Mouse (Mus musculus): ENCODE results near the gene Fadd. TPM values are rescaled to one million over a fixed set of nuclear protein-coding genes. Genes with fewer than 3 reads are reported as not detected.

Fadd gene
- polyA plus RNA-seq, 1 experiment = 2.6 TPM

DNA sequence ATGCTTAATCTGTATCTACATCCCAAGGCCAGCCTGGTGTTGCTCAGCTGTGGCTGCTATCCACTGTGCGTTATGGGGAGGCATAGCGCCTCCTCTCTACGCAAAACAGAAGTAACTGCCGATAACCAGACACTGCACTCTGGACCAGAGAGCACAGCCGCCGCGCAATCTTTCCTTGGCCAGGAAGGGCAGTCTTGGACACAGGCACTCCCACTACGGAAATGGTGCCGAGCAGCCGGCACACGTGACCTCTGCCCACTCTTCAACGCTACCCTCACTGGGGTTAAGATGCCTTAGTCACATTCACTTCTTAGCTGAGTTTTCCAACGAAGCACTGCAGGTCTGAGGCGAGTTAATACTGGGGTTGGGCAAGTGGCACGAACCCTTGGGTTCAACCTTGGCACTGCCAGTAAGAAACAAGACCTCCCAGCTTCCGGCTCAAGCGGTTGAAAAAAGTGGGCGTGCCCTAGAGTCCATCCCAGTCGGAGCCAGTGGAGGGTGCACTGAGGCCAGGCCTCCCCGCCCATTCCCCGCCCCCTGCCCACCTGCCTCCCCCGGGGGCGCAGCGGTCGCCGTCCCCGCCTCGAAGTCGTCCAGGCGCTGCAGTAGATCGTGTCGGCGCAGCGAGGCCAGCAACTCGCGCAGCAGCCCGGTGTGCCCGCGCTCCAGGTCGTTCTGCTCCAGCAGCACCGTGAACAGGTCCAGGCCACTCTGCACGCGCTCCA, 542 bp downstream of the Fadd start:
- peak; percentile 43 to 53 for DNase-seq (ENCODE audit: extremely low spot score in 1 of 2, low spot score in 1 of 2)

DNA sequence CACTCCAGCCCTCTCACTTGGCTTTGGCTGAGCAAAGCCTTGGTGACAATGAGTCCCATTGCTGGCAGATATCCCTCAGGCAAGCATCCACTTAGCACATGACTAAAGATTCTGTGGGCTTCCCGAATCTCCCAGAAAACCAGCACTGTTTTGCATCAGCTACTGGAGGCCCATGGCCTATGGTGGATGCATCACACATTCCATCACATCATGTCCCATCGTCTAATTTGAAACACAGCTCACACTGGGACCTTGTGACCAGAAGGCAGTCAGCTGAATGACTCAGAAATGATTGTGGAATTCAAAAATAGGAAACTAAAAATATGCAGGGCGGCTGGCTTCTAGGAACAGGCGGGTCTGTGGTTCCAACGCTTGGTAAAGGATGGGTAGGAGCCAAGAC, 4.4 kb downstream of the Fadd start:
- peak; percentile 37 to 49 for DNase-seq (ENCODE audit: extremely low spot score in 1 of 2, low spot score in 1 of 2)

DNA sequence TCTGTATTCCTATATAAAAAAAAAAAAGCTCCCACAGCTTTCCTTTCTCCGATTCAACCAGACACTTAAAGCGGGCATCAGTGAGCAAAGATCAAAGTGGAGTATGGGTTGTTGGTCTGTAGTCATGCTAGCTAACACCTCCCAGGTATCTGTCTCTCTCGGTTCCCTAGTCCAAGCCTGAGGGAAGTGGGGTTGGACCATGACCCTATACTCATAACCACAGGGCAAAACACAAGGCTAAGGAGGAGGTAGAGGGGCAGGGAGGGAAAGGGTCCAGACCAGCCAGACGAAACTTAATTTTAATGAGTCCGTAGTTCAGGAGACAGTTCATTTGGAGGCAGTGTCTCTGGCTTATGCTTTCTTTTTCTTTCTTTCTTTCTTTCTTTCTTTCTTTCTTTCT, 10.0 kb downstream of the Fadd start:
- DNase-seq (ENCODE audit: extremely low spot score in 1 of 2, low spot score in 1 of 2) = no peak

DNA sequence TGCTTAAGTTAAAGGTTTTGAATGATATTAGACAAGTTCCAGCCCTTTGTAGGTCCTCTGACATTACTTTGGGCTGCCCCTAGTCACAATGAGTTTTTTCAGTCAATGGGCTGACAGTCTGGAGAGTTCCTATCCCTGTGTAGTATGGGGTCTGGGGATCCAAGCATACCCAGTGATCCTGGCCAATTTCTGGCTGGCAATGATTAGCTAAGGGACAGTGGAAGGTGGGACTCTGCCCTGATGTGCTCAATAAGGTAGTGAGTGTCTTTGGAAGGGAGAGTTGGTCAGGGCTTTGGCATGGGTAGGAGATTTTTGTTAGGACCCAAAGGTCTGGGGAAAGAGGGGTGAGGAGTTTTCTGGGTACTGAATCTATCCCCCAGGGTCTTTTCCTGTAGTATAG, 10.7 kb downstream of the Fadd start:
- DNase-seq (ENCODE audit: extremely low spot score in 1 of 2, low spot score in 1 of 2) = no peak

DNA sequence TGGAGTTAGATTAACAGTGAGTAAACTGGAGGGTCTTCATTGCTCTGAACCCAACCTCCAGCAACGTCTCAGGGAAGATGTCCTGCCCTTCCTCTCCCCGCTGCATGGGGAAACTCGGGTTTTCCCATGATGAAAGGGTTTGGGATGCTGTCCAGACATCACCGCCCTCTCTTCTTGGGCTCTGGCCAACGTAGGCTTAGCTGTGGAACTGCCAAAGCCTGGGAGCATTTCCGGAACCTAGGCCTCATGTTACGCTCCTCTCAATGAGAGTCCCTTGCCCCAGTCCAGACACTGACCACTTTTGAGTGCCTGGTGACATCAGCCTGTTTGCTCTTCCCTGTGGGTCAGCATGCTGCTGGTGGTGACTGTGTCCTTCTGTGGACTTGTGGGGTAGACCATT, 12.8 kb downstream of the Fadd start:
- peak in 1 of 2 experiments; percentile 52 for DNase-seq (ENCODE audit: extremely low spot score in 1 of 2, low spot score in 1 of 2)

DNA sequence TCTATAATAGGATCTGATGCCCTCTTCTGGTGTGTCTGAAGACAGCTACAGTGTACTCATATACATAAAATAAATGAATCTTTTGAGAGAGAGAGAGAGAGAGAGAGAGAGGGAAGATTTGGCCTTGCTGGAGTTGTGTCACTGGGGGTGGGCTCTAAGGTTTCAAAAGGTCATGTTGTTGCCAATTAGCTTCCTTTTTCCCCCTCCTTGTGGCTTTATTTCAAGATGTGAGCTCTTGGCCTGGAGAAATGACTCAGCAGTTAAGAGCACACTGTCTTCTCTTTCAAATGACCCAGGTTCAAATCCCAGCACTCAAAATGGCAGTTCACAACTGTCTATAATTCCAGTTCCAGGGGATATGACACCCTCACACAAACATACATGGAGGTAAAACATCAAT, 14.2 kb downstream of the Fadd start:
- DNase-seq (ENCODE audit: extremely low spot score in 1 of 2, low spot score in 1 of 2) = no peak

DNA sequence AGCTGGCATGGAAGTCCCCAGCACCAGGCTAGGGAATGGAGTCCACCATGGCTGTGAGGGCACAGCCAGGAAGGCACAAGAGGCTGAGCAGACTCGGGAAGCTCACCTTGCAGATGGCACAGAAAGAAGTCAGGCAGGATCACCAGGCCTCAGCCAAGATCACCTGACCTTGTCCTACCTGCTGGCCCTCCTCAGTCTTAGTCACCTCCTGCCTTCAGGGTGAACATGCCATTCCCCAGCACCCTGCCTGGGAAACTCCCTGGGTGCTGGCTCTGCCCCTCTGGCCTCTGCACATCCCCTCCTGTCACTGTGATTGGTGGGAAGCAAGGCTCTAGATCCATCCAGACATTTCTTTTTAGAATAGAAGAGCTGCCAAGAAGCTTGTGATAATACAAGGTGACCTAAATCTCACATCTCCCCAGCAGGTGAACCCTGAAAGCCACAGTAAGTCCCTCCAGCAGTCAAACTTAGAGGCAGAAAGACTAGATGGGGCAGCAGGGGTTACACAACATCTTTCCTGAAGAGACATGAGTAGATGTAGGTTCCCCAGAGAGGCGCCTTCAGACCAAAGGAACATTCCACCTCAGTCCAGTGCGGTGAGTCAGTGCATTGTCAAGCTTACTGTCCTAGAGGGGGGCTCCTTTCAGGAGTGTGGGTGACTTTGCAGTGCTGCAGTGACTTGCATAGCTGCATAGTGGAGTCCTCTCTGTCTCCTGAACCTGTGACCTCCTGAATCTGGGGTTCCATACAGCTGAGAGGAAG, 15.2 kb downstream of the Fadd start:
- no peak for DNase-seq (ENCODE audit: extremely low spot score in 1 of 2, low spot score in 1 of 2)

DNA sequence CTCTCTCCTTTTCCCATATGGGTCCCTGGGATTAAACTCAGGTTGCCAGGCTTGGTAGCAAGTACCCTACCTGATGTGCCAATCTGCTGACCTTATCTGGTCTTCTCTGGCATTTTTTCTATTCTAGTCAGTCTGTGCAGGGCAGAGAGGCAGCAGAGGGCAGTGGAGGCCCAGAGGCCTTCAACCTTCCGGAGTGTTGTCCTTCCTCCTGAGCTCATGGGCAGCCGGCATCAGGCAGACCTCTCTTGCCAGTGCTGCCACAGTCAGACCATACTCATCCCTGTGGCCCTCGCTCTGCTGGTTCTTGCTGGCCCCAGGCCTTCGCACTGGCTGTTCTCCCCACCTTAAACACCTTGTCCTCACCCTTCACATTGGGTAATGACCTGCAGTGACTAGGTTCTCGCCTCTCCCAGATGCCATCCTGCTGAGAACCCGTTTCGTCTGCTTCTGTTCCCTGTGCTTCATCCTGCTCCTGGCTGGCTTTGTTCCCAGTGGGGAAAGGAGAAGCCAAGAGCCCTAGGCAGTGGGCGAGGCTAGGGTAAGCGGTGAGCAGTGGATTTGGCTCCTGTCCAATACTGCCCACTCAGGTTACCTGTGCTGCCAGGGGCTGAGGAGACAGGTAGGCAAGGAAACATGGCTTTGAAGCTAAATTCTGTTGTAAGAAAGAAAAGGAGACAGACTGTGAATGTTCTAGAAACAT, 18.7 kb downstream of the Fadd start:
- no peak for DNase-seq (ENCODE audit: extremely low spot score in 1 of 2, low spot score in 1 of 2)

DNA sequence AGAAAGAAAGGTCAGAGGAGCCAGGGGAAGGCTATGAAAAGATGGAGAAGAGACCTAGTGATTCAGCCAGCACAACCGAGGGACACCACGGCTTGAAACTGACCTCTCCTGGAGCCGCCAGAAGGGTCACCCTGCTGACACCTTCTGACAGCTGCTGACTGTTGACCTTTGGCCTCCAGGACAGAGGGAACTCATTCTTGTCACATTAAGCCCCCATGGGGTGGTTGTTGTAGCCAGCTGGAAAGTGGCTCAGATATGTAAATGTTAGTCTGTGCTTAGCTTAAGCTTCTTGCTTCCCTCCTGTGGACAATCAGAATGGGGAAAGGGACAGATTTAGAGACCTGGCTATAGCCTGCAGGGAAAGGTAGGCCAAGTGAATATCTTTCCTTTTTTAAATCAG, 20.2 kb downstream of the Fadd start:
- DNase-seq (ENCODE audit: extremely low spot score in 1 of 2, low spot score in 1 of 2) = no peak

DNA sequence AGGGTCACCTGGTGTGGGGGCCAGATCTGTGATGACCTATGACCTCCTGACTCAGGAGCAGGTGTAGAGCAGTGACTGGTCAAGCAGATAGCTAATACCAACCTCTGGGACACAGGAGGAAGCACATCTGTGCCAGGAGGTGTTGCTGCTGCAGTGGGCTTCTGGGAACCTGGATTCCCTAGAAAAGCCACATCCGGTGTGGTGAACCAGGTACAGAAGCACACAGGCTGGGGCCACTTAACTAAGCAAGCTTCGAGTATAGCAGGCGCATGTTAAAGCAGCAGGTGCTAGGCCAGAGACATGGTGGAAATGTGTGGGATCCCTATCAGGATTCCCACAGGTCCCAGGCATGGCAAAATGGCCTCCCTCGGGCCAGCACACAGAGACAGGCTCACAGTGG, 21.7 kb downstream of the Fadd start:
- DNase-seq (ENCODE audit: extremely low spot score in 1 of 2, low spot score in 1 of 2) = no peak

DNA sequence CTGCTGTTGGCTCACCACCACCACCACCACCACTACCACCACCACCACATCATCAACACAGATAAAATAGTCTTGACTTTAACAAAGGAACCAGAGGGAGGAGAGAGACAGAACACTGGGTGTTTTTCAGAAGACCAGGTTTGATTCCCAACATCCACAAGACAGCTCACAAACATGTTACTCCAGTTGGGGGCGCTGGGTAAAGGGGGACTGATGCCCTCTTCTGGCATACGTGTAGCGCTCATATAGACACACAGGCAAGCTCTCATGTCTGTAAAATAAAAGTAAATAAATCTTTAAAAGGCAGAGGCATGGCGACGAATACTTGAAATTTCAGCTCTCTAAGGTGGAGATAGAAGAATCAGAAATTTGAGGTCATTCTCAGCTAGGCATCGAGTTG, 23.7 kb downstream of the Fadd start:
- no peak for DNase-seq (ENCODE audit: extremely low spot score in 1 of 2, low spot score in 1 of 2)

DNA sequence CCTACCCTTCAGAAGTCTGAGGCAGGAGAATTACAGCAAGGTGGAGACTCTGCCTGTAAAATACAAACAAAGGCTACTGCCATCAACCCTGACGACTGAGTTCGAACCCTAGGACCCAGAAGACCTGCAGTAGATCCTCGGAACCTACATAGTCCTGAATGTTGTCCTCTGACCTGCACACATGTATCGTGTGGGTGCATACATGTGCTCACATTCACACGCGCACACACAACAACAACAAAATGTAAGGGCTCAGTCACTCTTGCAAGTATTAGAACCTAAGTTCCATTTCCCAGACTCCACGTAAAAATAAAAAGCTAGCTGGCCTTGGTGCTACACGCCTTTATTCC, 28.2 kb downstream of the Fadd start:
- no peak for DNase-seq (ENCODE audit: extremely low spot score in 1 of 2, low spot score in 1 of 2)

DNA sequence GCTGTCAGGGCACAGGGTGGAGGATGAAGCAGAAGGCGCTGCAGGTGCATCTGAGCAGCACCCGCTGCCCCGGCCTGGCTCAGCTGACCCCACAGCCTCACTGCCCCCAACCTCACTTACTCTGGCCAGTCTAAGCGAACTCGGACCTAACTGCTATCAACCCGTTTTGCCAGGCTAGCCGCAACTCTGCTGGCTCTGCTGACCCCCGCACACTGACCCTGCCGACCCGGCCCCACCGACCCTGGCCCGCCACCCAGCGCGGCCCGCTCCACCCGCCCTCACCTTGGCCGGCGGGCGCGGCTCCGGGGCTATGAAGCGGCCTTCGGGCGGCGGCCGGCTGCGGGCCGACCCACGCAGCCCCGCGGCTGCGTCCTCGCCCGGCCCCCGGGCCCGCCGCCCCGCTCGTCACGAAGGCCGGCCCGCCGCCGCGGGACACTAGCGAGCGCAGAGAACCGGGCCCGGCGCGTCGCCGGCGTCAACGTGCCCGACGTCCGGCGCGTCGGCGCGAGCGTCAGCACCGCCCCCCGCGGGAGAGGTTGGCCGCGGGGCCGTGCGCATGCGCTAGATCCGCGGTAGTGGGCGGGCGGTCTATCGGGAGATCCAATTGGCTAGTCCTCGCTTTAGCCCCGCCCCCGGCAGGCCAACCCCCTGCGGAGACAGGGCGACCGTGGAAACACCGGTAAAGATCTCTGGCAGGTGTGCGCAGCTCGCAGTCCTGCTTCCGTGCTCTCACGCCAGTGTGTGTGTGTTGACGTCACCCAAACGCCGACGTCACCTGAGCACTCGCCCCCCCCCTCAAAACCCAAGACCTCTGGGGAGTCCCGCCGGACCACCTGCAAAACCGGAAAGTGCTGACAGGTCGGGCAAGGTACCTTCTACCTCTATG, 28.8 kb downstream of the Fadd start, which contains the start of gene Ppfia1:
Gene Ppfia1 (minus strand): TSS at position 493 of the 886 bp plus-strand sequence.
- DNase-seq (ENCODE audit: extremely low spot score in 1 of 2, low spot score in 1 of 2) = peak; percentile 94 to 99

DNA sequence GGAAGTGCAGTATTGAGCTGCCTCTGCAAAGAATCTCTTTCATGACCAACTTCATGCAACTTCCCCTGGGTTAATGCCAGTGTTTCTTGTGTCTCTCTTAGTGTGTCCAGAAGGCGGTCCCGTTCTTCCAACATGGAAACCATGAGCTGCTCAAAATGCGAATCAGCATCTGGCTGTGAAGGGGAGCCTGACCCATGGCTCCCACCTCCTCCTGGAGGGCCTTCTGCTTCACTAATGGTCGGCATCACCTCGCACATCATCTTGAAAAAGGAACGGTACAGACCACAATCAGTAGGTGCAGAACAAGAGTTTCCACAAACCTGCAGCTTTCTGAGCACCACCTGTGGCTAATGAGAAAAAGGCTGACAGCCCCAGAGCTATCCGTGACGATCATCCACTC, 30.0 kb downstream of the Fadd start:
- no peak for DNase-seq (ENCODE audit: extremely low spot score in 1 of 2, low spot score in 1 of 2)

DNA sequence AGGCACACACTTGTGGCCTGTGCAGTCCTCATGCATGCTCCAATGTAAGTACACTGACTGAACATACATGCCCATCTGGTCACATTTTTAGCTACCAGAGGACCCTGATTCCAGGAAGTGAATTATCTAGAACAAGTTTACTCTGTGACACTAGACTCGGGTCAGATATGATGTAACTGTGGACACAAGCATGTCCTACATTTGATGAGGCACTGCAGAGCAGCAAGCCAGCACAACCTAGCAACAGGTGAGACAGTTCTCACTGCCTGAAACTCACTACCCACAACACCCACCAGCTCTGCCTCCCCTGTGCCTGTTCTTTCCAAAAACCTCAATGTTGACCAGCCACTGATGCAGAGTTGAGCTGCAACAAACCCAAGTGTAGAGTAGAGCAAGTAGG, 31.5 kb downstream of the Fadd start:
- DNase-seq (ENCODE audit: extremely low spot score in 1 of 2, low spot score in 1 of 2) = no peak

DNA sequence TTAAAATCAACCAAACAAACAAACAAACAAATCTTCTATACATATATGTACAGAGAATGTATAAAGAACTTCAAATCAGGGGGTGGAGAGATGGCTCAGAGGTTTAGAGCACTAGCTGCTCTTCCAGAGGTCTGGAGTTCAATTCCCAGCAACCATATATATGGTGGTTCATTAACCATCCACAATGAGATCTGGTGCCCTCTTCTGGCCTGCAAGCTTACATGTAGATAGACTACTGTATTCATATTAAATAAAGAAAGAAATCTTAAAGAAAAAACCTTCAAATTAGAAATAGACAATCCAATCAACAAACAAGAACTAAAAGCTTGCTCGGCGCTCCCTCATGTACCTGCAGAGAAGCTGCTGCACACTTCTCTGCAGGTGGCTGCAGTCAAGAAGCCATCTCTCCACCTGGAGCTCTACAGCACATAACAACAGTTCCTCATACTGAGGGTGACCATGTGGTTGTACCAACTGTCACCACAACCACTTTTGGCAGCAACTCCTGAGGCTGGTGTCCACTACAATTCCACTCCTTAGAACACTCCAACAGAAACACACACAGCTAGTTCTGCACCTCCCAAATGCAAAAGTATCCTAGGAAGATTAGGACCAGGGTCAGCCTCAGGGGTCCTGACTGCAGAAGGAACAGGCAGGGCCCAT, 32.2 kb downstream of the Fadd start:
- no peak for DNase-seq (ENCODE audit: extremely low spot score in 1 of 2, low spot score in 1 of 2)

DNA sequence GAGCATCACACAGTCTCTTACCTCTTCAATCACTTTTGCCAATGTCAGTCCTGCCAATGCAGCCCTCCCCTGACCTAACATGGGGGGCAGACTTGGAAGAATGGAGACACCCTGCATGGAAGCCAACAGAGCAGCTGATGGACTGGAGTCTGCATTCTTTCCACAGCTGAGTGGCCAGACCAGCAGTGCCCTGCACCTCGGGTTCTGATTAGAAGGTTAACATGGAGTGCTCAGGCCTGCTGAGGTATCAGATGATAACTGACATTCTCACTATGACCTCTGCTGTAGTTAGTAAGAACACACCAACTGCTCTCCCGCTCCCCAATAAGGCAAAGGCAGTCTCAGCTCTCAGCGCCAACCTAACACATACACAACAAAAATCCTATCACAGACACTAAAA, 37.0 kb downstream of the Fadd start:
- DNase-seq (ENCODE audit: extremely low spot score in 1 of 2, low spot score in 1 of 2) = no peak

DNA sequence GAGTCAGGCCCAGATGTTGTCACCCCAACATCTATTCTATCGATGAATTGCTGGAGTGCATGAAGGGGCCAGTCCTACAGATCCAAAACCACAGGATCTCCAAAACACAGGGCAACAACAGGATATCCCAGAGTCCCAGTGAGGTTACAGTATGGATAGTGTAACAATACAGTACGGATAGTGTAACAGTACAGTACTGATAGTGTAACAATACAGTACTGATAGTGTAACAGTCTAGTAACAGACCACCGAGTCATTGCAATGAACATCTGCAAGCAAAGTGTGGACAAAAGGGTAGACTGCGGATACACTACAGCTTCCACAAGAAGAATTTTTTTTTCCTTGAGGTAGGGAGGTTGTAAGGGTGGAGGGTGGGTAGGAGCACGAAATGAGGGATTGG, 40.9 kb downstream of the Fadd start:
- no peak for DNase-seq (ENCODE audit: extremely low spot score in 1 of 2, low spot score in 1 of 2)

DNA sequence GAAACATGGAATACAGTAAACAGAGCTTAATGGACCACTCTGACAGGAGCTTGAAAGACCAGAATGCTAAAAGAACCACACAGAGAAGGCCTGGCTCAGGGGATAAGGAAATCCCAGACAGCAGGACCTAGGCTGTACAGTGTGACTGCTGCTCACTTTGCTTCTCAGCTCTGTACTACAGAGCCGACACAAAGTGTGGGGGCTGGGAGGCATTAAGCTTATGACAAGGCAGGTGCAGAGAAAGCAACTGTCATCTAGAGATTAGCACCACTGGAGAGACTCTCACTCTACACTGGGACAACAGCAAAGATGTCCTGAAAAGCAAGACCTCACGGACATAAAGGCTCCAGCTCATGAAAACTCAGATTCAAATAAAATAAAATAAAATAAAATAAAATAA, 43.1 kb downstream of the Fadd start:
- no peak for DNase-seq (ENCODE audit: extremely low spot score in 1 of 2, low spot score in 1 of 2)

DNA sequence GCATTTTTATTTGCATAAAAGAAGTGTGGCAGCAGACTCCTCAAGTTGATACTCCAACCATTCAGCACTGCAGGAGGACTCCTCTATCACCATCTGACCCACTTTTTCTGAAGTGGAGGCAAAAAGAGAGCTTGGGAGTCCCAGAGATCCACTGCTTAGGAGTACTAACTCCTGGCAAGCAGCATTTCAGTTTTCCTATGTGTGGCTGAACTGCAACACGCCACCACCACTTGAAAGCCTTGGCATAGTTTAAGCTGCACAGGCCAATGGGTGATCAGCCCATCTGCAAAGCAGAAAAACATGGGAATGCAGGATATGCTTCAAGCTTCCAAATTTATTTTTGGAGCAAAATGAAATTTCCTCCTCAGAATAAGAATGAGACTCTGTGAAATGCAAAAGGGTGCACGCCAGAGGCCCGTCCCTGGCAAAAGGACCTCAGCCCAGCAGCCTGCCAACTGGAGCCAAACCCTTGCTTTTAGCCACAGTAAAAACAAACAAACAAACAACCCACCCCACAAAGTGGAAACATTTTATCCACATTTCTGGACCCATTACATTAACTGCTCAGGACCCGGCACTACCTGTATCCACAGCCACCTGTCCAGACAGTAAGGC, 44.1 kb downstream of the Fadd start:
- DNase-seq (ENCODE audit: extremely low spot score in 1 of 2, low spot score in 1 of 2) = no peak

All from frontal cortex, adult 2 months (tissue).